Mouse (Mus musculus) liver, embryonic 12.5 days (tissue): ENCODE data around the gene Zbtb48. TPM values are rescaled to one million over a fixed set of nuclear protein-coding genes. Genes with fewer than 3 reads are reported as not detected.

Experiments used
- ATAC-seq: fragments of 200-750 bp; cut with Nextera tagmentation; 2 replicates; pipeline ENCODE4 v1.8.0; 2017; ENCODE audit warnings: moderate number of reproducible peaks, mild to moderate bottlenecking, moderate library complexity
- H3K27ac ChIP-seq: fragments of 300-500 bp; sonication (generic); 2 replicates; pipeline ENCODE4 v1.5.1; 2016; ENCODE audit warnings: mild to moderate bottlenecking
- H3K27me3 ChIP-seq: fragments of 300-500 bp; sonication (generic); replicated peaks from 2 replicates; pipeline ENCODE4 v1.6.1; 2016; ENCODE audit warnings: mild to moderate bottlenecking, moderate library complexity
- H3K36me3 ChIP-seq: fragments of 300-500 bp; sonication (generic); 2 replicates; pipeline ENCODE4 v1.6.1; 2016; ENCODE audit warnings: mild to moderate bottlenecking, moderate library complexity
- H3K4me1 ChIP-seq: fragments of 300-500 bp; sonication (generic); 2 replicates; pipeline ENCODE4 v1.6.1; 2016
- H3K4me2 ChIP-seq: fragments of 300-500 bp; sonication (generic); 2 replicates; pipeline ENCODE4 v1.6.1; 2016; ENCODE audit warnings: mild to moderate bottlenecking, moderate library complexity
- H3K4me3 ChIP-seq: fragments of 300-500 bp; sonication (generic); 2 replicates; pipeline ENCODE4 v1.5.1; 2016; ENCODE audit warnings: mild to moderate bottlenecking, moderate library complexity
- H3K9ac ChIP-seq: fragments of 300-500 bp; sonication (generic); 2 replicates; pipeline ENCODE4 v1.6.1; 2016; ENCODE audit warnings: mild to moderate bottlenecking, moderate library complexity
- H3K9me3 ChIP-seq: fragments of 300-500 bp; sonication (generic); replicated peaks from 2 replicates; pipeline ENCODE4 v1.6.1; 2016; ENCODE audit warnings: mild to moderate bottlenecking, moderate library complexity
- WGBS: fragments of 180-500 bp; shearing (Covaris S2); methylation state at CpG from one replicate; pipeline ENCODE4 v1.1.7; 2016; ENCODE audit not compliant: insufficient replicate concordance; 5-methylcytosine and 5-hydroxymethylcytosine counted together
- polyA plus RNA-seq: library from polyadenylated mRNA; unstranded; fragments of >200 nt; fragmentation: Nextera tagmentation; extraction: Ambion mirVana; gene quantifications from 2 replicates; pipeline ENCODE4 v1.2.1, GENCODE M21; 2016

Gene Zbtb48
- polyA plus RNA-seq, 1 experiment from 2014 or later = 11.4 TPM

GRCm38 (mm10) chr4:152008622-152009075 lies 18.8 kb downstream of the Zbtb48 start, which contains the start of gene Klhl21:
TSS of gene Klhl21 (plus strand) at chr4:152008803.
- peak; percentile 85 for ATAC-seq
- peaks cover 70% of the 10 kb centered on the region for H3K4me1 ChIP-seq
- 6% methylated on average over 44 of the region's 45 CpGs for WGBS

GRCm38 (mm10) chr4:152008148-152008500 lies 19.3 kb downstream of the Zbtb48 start:
- Histone ChIP-seq H3K4me1 (peaks cover 64% of the 10 kb centered on the region), H3K9me3 (no peaks in the 10 kb centered on the region), H3K4me2 (peak overlapping the region; percentile 100), H3K36me3 (peaks cover 18% of the 10 kb centered on the region), H3K4me3 (peak overlapping the region; percentile 91), H3K9ac (peak overlapping the region; percentile 83), H3K27ac (peak overlapping the region; percentile 87; the same call in 1 of the 2 replicates), H3K27me3 (peaks cover 17% of the 10 kb centered on the region)
- no peak for ATAC-seq
- 1% methylated on average over 14 of the region's 14 CpGs for WGBS

More at GRCm38 (mm10) chr4:152008622-152009075, 18.8 kb downstream of the Zbtb48 start, which contains the start of gene Klhl21:
- Histone ChIP-seq H3K4me2 (peak within 1 kb of the TSS; percentile 100), H3K27ac (peak within 1 kb of the TSS; percentile 87), H3K9ac (peak within 1 kb of the TSS; percentile 83), H3K4me3 (peak within 1 kb of the TSS; percentile 91), H3K27me3 (peaks cover 17% of the 10 kb centered on the region), H3K36me3 (peaks cover 23% of the 10 kb centered on the region), H3K9me3 (no peaks in the 10 kb centered on the region)

GRCm38 (mm10) chr4:152007481-152008147 lies 19.9 kb downstream of the Zbtb48 start:
- peaks cover 13% of the 10 kb centered on the region for H3K36me3 ChIP-seq
- H3K9me3 ChIP-seq = no peaks in the 10 kb centered on the region
- peaks cover 17% of the 10 kb centered on the region for H3K27me3 ChIP-seq
- H3K4me3 ChIP-seq = peak overlapping the region; percentile 91
- H3K4me1 ChIP-seq = peaks cover 60% of the 10 kb centered on the region
- no peak overlapping the region for H3K27ac ChIP-seq
- peak overlapping the region; percentile 83 for H3K9ac ChIP-seq
- peak overlapping the region; percentile 100 for H3K4me2 ChIP-seq
- WGBS = 23% methylated on average over 8 of the region's 8 CpGs
- ATAC-seq = no peak

GRCm38 (mm10) chr4:152006812-152007211 lies 20.7 kb downstream of the Zbtb48 start:
- Histone ChIP-seq H3K9ac (no peak overlapping the region), H3K27me3 (peaks cover 17% of the 10 kb centered on the region), H3K9me3 (no peaks in the 10 kb centered on the region), H3K27ac (no peak overlapping the region), H3K4me2 (no peak overlapping the region), H3K4me1 (peaks cover 52% of the 10 kb centered on the region), H3K36me3 (peaks cover 5% of the 10 kb centered on the region), H3K4me3 (no peak overlapping the region)
- ATAC-seq = no peak
- 46% methylated on average over 3 of the region's 3 CpGs for WGBS

- H3K4me2 ChIP-seq = no peak overlapping the region
- WGBS = 55% methylated on average over 6 of the region's 6 CpGs
Observed at GRCm38 (mm10) chr4:152006137-152006536, 21.3 kb downstream of the Zbtb48 start.

GRCm38 (mm10) chr4:152002063-152002462 lies 25.4 kb downstream of the Zbtb48 start:
- no peak overlapping the region for H3K27ac ChIP-seq
- no peak for ATAC-seq
- H3K9me3 ChIP-seq = no peaks in the 10 kb centered on the region
- no peak overlapping the region for H3K4me2 ChIP-seq
- peaks cover 4% of the 10 kb centered on the region for H3K27me3 ChIP-seq
- no peaks in the 10 kb centered on the region for H3K36me3 ChIP-seq
- H3K4me1 ChIP-seq = peaks cover 18% of the 10 kb centered on the region
- 76% methylated on average over 3 of the region's 3 CpGs for WGBS
- no peak overlapping the region for H3K9ac ChIP-seq
- no peak overlapping the region for H3K4me3 ChIP-seq

More at GRCm38 (mm10) chr4:152006137-152006536, 21.3 kb downstream of the Zbtb48 start:
- Histone ChIP-seq H3K9ac (no peak overlapping the region), H3K4me3 (no peak overlapping the region), H3K36me3 (no peaks in the 10 kb centered on the region), H3K27ac (no peak overlapping the region), H3K4me1 (peaks cover 45% of the 10 kb centered on the region), H3K27me3 (peaks cover 17% of the 10 kb centered on the region), H3K9me3 (no peaks in the 10 kb centered on the region)
- no peak for ATAC-seq

GRCm38 (mm10) chr4:152001335-152001734 lies 26.1 kb downstream of the Zbtb48 start:
- H3K27me3 ChIP-seq = no peaks in the 10 kb centered on the region; the same call in 1 of the 2 replicates
- no peaks in the 10 kb centered on the region for H3K36me3 ChIP-seq
- no peak for ATAC-seq
- peaks cover 20% of the 10 kb centered on the region for H3K4me1 ChIP-seq
- WGBS = 48% methylated on average over 4 of the region's 4 CpGs
- H3K4me2 ChIP-seq = no peak overlapping the region
- no peak overlapping the region for H3K9ac ChIP-seq
- H3K9me3 ChIP-seq = no peaks in the 10 kb centered on the region
- no peak overlapping the region for H3K4me3 ChIP-seq
- H3K27ac ChIP-seq = no peak overlapping the region

- Histone ChIP-seq H3K4me3 (no peak overlapping the region), H3K4me1 (peaks cover 20% of the 10 kb centered on the region), H3K9me3 (no peaks in the 10 kb centered on the region), H3K36me3 (no peaks in the 10 kb centered on the region), H3K9ac (no peak overlapping the region), H3K4me2 (no peak overlapping the region), H3K27me3 (no peaks in the 10 kb centered on the region), H3K27ac (no peak overlapping the region)
- 53% methylated on average over 4 of the region's 4 CpGs for WGBS
- ATAC-seq = no peak
Observed at GRCm38 (mm10) chr4:152000906-152001305, 26.6 kb downstream of the Zbtb48 start.

- no peaks in the 10 kb centered on the region for H3K9me3 ChIP-seq
- ATAC-seq = no peak
Observed at GRCm38 (mm10) chr4:151999481-151999880, 28.0 kb downstream of the Zbtb48 start.

GRCm38 (mm10) chr4:151997701-151998100 lies 29.8 kb downstream of the Zbtb48 start:
- 0 out of 2 replicates have a peak overlapping the region, but pooled peaks have one; percentile 1 for H3K27ac ChIP-seq
- no peaks in the 10 kb centered on the region for H3K9me3 ChIP-seq
- H3K4me1 ChIP-seq = peaks cover 32% of the 10 kb centered on the region
- peaks cover 26% of the 10 kb centered on the region for H3K27me3 ChIP-seq
- peak overlapping the region; percentile 91 for H3K4me3 ChIP-seq
- WGBS = 47% methylated on average over 3 of the region's 3 CpGs
- H3K4me2 ChIP-seq = peak overlapping the region; percentile 94
- peak overlapping the region; percentile 94; the same call in 1 of the 2 replicates for H3K9ac ChIP-seq
- peaks cover 3% of the 10 kb centered on the region for H3K36me3 ChIP-seq
- ATAC-seq = no peak

More at GRCm38 (mm10) chr4:151999481-151999880, 28.0 kb downstream of the Zbtb48 start:
- peaks cover 22% of the 10 kb centered on the region for H3K4me1 ChIP-seq
- H3K27me3 ChIP-seq = peaks cover 9% of the 10 kb centered on the region
- no peaks in the 10 kb centered on the region for H3K36me3 ChIP-seq
- no peak overlapping the region for H3K9ac ChIP-seq
- H3K27ac ChIP-seq = no peak overlapping the region
- H3K4me3 ChIP-seq = no peak overlapping the region
- no peak overlapping the region for H3K4me2 ChIP-seq
- 38% methylated on average over 3 of the region's 3 CpGs for WGBS

GRCm38 (mm10) chr4:151996951-151997222 lies 30.6 kb downstream of the Zbtb48 start:
- 6% methylated on average over 13 of the region's 13 CpGs for WGBS
- Histone ChIP-seq H3K4me3 (peak overlapping the region; percentile 91), H3K27ac (peak overlapping the region; percentile 93), H3K9me3 (no peaks in the 10 kb centered on the region), H3K4me2 (peak overlapping the region; percentile 94), H3K9ac (peak overlapping the region; percentile 94), H3K36me3 (peaks cover 11% of the 10 kb centered on the region), H3K4me1 (peaks cover 32% of the 10 kb centered on the region), H3K27me3 (peaks cover 34% of the 10 kb centered on the region)
- ATAC-seq = no peak

GRCm38 (mm10) chr4:151996173-151996950 lies 31.1 kb downstream of the Zbtb48 start, which contains the start of gene Phf13:
TSS of gene Phf13 (minus strand) at chr4:151996258.
- WGBS = 1% methylated on average over 94 of the region's 94 CpGs
- peak; percentile 95 for ATAC-seq
- peak within 1 kb of the TSS; percentile 93 for H3K27ac ChIP-seq

More at GRCm38 (mm10) chr4:151996173-151996950, 31.1 kb downstream of the Zbtb48 start, which contains the start of gene Phf13:
- H3K9ac ChIP-seq = peak within 1 kb of the TSS; percentile 94
- peak within 1 kb of the TSS; percentile 94 for H3K4me2 ChIP-seq
- peak within 1 kb of the TSS; percentile 91 for H3K4me3 ChIP-seq
- no peaks in the 10 kb centered on the region for H3K9me3 ChIP-seq
- H3K36me3 ChIP-seq = peaks cover 16% of the 10 kb centered on the region
- peaks cover 38% of the 10 kb centered on the region for H3K27me3 ChIP-seq
- peaks cover 32% of the 10 kb centered on the region for H3K4me1 ChIP-seq
